Mouse (Mus musculus): ENCODE measurements around the gene Gucd1.
"Not testable (repeated sequence)": the region's sequence is repeated elsewhere in the genome, so short reads cannot be mapped to it uniquely, and the experiment has no call there.

Gene Gucd1

DNA sequence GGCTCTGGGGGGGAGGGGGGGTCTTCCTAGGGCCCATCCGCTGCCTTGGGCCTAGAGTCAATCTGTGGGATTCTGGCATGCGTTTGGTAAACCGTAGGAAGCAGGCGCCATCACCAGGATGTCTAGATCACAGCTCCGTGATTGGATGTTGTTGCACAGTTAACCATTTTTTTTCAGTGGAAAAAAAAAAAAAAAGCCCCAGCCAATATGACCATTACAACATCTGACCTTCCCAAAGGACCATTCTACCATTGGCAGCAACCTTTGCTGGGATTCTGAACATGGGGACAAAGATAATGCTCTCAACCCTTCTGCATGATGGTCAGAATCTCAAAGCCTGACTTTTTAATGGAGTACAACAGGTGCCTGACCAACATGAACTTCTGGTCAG, 87.6 kb downstream of the Gucd1 start:
- no peak for DNase-seq (ENCODE audit: low spot score)

DNA sequence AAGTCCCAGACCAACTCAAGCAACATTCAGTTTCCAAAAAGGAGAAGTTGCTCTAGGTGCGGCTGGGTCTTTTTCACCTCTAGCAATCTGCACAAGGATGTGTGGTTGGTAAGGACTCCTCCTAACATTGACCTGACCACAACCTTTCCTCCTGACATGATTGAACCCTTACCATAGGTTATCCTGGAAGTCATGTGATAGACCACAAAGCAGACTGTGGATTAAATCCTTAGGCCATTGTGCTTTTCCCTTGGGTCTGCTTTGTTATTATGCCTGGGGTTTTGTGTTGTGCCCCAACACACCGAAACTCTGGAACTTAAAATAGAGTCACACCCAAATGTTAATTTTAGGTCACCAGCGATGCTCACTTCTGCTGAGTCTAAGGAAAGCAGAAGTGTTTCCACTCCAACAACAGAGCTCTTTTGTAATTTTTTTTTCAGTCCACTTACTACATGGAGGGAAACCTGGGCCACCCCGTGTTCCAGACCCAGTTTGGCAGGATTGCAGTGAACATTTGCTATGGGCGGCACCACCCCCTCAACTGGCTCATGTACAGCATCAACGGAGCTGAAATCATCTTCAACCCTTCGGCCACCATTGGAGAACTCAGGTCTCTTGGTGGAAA, 88.1 kb downstream of the Gucd1 start:
- no peak for DNase-seq (ENCODE audit: low spot score)

DNA sequence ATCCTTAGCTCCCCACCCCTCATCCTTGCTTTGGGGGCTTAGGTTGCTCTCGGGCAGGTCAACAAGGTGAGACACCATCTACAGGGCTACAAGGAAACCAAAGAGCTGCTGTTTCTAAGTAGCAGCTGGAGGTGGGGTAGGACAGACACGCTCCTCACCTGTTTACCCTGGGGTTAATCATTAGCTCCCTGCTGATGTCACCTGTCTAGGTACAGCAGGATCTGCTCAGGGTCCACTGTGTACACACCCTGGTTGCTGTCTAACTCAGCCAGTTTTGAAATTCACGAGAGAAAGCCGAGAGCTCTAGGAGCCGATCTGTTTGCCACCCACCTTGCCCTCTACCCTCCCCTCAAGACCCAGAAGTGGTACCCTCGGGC, 88.8 kb downstream of the Gucd1 start:
- no peak for DNase-seq (ENCODE audit: low spot score)

DNA sequence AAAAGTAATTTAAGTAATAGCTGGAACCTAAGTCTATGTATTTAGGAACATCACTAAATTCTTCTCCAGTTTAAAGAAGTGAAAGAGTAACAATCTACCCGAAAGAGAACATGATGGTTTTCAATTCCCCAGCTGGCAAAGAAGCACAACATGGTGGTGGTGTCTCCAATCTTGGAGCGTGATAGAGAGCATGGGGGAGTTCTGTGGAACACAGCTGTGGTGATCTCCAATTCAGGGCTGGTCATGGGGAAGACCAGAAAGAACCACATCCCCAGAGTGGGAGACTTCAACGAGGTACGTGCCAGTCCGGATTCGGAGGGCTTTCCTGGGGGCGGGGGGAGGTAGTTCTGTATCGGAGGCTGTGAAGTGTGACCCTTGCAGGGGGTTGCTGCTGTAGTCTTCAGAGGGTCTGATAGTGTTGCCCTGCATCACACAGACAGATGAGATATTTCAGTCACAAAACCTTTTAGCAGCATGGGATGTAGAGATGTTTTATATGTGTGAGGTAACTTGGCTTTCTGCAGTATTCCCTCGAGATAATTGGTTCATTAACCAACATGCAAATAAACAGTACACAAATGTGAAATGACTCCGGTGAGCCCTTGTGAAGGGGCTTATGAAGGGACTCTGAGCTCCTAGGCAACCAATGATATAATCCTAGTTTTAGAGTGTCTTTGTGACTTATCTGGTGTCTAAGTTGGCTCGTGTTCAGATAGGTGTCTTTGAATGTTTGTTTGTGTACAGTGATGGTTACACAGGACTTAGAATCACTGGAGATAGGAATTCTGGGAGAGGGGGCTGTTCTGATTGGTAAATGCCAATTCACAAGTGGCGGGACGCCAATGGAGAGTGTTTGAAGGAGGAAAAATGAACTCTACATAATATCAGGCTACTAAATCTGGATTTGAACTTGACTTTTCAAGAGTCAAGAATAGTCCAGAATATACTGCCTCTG, 89.4 kb downstream of the Gucd1 start:
- no peak for DNase-seq (ENCODE audit: low spot score)

DNA sequence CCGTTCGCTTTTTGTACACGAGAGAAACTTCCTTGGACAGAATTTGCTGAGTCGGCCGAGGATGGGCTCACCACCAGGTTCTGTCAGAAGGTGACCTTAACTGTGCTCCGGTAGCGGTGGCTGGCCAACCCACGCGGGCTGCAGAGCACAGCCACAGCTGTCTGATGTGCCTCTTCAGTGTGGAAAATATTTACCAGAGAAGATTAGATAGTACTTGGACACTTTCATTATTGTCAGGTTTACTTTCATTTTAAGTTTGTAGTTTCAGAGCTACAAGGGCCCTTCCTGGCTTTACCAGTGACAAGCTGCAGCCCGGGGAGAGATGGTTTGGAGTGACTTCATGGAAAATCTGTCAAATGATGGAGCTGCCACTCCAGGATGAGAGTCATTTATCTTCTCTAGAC, 93.3 kb downstream of the Gucd1 start:
- DNase-seq (ENCODE audit: low spot score): no peak

DNA sequence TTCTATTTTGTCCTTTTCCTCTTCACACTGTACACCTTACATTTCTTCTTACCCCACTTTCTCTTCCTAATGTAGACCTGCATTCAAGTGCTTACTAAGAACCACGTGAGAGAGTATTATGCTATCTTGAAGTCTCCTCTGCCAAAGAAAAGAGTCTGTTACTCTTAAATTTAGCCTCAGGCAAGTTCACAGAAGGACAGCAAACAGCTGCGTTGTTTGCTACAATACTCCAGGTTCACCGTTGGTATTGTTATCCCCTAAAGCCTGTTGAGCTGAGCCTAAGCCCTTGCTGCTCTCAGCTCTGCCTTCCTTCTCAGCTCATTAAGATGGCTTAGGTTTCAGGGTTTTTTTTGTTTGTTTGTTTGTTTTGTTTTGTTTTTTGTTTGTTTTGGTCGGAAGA, 99.0 kb downstream of the Gucd1 start:
- DNase-seq (ENCODE audit: low spot score): no peak

DNA sequence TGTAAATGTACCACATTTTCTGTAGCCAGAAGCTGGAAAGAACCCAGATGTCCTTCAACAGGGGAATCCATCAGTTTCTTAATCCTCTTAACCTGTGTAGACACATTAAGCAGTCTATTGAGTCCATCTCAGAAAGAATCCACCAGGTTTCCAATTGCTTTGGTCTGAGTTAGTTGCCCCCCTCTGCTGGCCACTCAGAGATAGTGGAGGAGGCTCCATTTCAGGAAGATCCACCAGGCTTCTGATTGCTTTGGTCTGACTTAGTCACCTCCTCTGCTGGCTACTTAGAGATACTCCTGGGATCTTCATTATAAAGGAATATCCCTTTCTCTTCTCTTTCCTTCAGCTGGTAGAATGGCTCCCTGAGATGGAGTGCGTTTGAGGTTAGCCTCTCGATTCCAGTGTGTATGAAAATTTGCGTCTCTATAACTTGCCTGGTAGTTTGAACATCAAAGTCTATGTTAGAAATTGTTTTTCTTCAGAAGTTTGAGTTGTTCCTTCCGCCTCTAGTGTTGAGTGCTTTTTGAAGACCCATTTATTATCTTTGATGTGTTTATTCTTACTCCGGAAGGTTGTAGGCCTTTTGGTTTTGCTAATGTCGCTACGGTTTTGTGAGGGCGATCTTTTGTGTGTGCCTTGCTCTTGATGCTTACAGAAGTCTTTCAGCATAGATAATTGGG, 100.3 kb downstream of the Gucd1 start:
- DNase-seq (ENCODE audit: low spot score): no peak

DNA sequence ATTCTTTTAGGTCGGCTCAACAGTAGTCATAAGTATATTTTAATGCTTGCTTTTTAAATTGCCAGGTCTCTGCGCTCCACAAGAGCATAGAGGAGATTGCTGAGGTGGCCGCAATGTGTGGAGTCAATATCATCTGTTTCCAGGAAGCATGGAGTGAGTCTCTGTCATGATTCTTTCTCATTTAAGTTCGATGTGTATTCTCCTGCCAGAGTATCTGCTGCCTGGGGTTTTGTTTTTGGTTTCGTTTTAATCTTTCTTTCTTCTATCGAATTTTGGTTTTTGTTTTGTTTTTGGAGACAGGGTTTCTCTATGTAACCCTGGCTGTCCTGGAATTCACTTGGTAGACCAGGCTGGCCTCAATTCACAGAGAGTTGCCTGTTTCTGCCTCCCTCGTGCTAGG, 102.8 kb downstream of the Gucd1 start:
- no peak for DNase-seq (ENCODE audit: low spot score)

DNA sequence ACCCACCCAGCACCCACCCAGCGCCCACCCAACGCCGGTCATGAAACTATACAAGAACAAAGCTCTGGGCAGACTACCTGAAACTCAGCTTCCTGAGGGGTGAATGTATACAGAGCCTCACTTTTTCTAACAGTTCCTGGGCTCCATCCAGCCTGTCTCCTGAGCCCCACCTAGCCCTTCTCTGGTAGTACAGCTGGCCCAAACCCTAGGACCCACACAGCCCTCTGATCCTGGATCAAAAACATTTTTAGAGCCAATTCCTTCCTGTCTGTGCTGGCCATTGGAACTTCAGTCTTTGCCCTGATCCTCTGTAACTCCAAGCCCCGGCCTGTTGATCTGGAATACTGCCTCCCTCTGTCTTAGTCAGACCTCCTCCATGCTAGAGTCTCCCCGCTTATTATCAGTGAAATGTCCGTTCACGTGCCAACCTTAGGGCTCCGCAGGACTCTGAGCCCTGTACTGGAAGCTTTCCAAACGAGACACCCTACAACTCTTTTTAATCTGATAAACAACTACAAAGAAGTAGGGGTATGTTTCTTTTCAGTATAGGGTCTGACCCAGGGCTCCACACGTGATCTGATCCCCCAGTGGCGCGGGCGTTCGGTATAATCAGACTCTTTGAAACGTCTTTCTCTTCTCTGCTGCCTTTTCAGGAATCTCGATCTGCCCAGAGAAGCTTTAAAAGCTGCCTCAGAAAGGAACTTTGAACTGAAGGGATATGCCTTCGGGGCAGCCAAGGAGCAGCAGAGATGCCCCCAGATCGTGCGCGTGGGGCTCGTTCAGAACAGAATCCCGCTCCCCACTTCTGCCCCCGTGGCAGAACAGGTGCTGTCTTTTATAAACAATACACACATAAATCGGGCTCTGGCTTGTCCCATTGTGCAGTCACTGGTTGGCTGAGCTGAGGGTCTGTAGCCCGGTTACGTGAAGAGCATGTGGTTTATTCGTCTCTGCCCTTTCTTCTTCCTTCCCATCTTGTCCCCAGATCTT, 105.4 kb downstream of the Gucd1 start:
- DNase-seq (ENCODE audit: low spot score): no peak

DNA sequence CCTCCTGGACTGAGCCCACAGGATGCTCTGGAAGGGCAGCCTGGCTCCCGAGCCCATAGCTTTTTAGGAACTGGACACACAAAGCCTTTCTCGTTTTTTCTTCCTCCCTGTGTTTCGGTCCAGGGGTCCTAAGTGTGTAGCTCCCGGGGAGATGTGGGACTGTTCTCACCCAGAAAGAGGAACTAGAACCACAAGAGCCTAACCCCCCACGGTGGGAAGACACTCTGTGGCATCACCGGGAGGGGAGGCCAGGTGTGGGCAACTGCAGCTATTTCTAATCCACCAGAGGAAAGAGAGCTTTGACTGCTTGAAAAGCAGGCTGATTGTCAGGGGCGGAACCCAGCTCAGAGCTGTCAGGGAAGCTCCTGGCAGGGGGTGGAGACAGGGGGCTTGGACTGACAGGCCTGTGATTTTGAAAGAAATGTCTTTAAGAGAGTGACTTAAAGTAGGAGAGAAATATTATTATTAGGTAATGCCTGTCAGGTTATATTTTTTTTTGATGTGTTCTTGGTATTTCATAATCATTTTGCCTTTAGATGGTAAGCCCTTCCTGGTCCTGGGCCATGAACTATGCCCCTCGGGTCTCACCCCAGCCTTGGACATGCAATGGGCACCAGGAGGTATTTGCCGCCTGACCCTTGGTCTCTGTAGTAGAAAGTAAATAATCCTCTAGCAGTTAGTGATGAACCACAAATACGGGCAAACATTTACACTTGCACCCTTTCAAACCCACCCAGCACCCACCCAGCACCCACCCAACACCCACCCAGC, 106.2 kb downstream of the Gucd1 start:
- DNase-seq (ENCODE audit: low spot score): not testable (repeated sequence)

DNA sequence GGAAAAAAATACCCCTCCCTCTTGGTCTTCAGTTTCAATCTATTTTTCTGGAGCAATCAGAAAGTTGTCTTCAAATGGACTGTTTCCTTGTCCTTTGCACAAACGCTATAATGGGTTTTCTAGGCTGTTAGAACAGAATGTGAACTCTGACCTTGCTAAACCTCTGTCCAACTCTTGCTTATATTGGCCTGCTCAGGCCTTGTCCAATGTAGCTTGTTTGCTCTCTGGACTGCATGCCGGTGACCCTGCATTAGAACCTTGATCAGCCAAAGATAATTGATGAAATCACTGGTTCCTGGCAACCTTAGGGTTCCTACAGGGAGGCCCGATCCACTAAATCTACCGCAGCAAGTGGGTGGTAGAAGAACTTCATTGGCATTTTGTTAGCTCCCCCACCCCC, 110.0 kb downstream of the Gucd1 start:
- DNase-seq (ENCODE audit: low spot score): no peak

DNA sequence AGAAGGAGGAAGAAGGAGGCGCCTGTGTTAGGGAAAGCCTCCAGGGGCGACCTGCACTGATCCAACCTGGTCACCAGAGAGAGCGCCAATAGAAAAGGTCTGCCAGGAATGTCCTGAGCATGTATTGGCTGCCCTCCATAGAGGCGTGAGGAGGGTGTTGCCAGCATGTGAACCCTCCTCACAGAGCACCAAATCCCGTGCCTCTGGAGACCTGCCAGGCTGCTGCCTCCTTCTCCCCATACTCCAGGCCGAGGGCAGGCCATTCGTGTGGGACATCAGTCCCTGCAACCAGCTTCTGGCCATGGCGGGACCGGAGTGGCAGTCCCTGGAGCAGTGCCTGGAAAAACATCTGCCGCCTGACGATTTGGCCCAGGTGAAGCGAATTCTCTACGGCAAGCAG, 111.0 kb downstream of the Gucd1 start:
- no peak for DNase-seq (ENCODE audit: low spot score)

DNA sequence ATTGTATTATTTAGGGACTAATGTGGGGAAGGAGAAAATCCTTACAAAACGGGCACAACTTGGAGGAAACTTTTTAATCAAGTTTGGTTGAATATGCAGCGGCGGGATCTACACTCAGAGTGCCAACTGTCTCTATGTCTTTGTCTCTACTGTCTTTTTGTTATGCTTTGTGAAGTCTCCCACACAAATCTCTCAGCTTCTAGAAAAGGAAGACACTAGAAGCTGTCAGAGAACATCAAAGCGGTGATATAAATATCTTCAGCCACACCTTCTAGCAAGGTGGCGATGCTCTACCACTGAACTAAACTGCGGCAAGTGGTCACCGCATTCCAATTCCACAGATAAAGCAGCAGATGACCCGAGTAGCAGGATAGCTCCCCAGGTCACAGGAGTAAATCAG, 111.9 kb downstream of the Gucd1 start:
- DNase-seq (ENCODE audit: low spot score): no peak

DNA sequence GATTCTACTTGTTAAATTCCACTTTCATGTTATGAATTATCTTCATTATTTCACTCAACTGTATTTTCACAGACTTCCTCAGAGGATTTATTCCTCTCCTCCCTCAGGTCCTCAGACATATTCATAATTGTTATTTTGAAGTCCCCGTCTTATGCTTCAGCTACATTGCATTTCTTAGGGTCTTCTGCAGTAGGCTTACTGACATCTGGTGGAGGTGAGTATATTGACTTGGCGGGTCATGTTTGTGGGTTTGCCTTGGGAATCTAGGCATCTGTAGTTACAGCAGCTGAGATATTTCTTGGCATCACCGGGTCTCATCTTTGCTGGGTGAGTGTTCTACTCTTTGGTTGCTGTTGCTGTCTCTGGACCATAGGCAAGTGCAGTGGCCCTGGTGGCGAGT, 116.8 kb downstream of the Gucd1 start, which contains the start of gene Upb1:
Gene Upb1, plus strand, starts transcription at position 158 of the 400 bp plus-strand sequence.
- DNase-seq (ENCODE audit: low spot score): no peak

DNA sequence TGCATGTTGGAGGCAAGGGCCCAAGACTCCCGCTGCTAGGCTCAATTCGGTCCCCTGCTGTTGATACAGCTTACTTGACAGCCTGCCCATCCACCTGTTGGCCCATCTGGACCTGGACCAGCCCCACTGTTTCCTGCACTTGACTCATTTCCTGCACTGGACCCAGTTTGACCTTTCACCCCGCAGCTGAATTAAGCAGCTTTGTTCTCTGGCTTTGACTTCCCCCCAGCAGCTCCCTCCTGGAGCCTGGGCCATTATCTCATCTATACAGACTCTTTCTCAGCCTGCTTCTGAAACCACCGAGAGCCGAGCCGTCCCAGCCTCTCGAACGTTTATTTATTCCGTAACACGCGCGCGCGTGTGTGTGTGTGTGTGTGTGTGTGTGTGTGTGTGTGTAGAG, 120.8 kb downstream of the Gucd1 start:
- DNase-seq (ENCODE audit: low spot score): no peak

DNA sequence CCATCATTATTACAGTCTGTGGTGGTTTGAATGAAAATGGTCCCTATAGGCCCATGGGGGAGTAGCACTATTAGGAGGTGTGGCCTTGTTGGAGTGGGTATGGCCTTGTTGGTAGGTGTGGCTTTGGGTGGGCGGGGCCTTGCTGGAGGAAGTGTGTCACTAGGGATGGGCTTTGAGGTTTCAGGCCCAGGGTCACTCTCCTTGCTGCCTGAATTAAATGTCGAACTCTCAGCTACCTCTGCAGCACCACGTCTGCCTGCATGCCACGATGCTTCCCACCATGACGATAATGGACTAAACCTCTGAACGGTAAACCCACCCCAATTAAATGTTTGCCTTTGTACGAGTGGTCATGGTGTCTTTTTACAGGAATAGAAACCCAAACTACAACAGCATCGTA, 123.0 kb downstream of the Gucd1 start:
- DNase-seq (ENCODE audit: low spot score): no peak

DNA sequence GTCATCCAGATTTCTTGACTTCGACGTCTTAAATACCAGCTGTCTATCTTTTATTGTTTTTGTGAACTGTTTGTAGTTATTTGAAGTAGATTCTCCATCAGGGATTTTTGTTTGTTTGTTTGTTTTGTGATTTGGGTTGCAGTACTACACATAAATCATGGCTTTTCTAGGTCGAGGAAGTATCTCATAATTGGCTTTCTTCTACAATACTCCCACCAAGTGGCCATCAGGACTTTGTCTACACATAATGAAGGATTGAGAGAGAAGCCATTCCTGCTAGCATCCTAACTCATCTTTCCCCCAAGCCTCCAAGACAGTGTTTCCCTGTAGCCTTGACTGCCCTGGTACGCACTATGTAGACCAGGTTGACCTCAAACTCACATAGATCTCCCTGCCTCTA, 126.9 kb downstream of the Gucd1 start:
- DNase-seq (ENCODE audit: low spot score): peak; percentile 21

DNA sequence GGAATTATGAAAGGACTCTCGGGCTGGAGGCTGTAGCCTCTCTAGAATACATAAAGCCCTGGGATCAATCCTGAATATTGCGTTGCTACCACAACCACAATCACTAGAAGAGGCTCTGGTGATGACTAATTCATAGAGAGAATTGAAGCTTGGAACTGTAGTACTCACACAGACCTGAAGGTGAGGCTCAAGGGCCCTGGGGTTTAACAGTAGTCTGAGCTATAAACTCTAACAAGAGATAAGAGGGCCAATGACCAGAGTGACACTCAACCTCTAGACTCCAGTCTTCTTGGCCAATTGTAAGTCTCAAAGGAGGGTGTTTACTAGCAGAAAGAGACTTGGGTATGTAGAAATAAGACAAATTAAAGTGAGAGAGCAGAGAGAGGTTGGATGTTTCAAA, 127.6 kb downstream of the Gucd1 start:
- no peak for DNase-seq (ENCODE audit: low spot score)

DNA sequence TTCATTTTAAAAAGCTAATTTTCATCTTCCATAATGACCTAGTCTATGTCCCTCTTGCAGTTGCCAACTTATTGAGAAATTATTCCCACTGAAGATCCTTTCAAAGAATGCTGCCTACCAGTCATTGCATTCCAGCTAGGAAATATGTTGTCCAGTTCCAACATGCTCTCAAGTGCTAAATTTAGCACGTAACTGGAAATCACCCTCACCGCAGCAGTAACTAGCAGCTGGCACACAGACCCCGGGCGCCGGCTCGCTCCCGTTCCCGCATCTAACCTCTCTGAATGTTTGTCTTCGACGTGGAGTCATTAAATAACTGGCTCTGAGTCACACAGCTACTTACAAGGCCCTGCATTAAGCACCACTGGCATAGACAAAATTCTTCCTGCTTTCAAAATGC, 139.1 kb downstream of the Gucd1 start:
- DNase-seq (ENCODE audit: low spot score): peak; percentile 11

DNA sequence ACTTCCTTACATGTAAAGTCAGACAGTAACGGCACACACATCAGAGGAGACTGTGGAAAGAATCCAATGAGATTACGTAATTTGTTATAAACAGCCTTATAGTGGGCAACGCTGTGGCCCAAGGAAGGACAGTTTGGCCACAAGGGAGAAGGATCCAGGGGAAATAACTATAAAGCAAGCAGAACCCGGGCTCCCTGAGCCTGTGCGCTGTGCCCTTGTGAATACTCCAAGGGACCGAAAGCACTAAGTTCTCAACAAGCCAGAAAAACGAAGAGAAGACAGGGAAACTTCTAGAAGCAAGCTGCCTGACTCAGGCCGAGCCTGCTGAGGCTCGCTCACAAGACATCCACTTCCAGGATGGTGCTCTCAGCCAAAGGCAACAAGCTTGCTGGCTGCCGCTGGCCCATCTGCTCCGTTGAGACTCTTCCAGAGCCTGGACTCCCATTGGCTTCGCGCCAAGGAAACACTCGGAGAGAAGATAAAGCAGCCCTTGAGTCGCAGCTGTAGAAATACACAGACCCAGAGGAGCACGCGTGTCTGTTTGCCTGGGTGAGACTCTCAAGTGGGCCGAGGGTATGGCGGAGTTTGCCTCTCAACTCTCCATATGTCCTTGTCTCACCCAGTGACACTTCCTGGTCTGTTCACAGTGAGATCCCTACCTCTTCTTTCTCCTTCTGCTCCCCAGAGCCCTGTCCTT, 144.0 kb downstream of the Gucd1 start:
- DNase-seq (ENCODE audit: low spot score): peak; percentile 43

All from MN1 (cell line).